Mouse (Mus musculus) adrenal gland, postnatal 4 days (tissue): ENCODE results near the gene Zbtb40. TPM values are rescaled to one million over a fixed set of nuclear protein-coding genes. Genes with fewer than 3 reads are reported as not detected.
A peak's percentile ranks its signal among the peaks of the same experiment; 100 is the strongest.

Experiments used
- DNase-seq, 2 experiments: peaks; one replicate each; pipeline ENCODE4 v3.0.0; 2021 to 2022; ENCODE audit warnings: low spot score in 2 of 2, mixed read lengths in 2 of 2
- total RNA-seq, 2 experiments: library from RNA; stranded (reverse); gene quantifications; 2 replicates each; pipeline ENCODE4 v1.2.3; 2021

Gene Zbtb40
- total RNA-seq, 2 experiments from 2014 or later: 6.6 to 9.9 TPM

GRCm38 (mm10) chr4:137033115-137033887 is 15.3 kb downstream of the Zbtb40 start:
- DNase-seq: no peak

GRCm38 (mm10) chr4:137032456-137032855 is 16.1 kb downstream of the Zbtb40 start:
- DNase-seq: no peak

- no peak for DNase-seq
These were observed 17.3 kb downstream of the Zbtb40 start for GRCm38 (mm10) chr4:137031319-137031718.

GRCm38 (mm10) chr4:137029348-137029747 is 19.3 kb downstream of the Zbtb40 start:
- DNase-seq: no peak

GRCm38 (mm10) chr4:137027051-137027450 is 21.6 kb downstream of the Zbtb40 start:
- DNase-seq: no peak

- no peak for DNase-seq
These were observed 23.0 kb downstream of the Zbtb40 start for GRCm38 (mm10) chr4:137025570-137025969.

GRCm38 (mm10) chr4:137025133-137025532 is 23.5 kb downstream of the Zbtb40 start:
- no peak for DNase-seq

- no peak for DNase-seq
These were observed 28.5 kb downstream of the Zbtb40 start for GRCm38 (mm10) chr4:137020065-137020464.

- no peak for DNase-seq
These were observed 32.7 kb downstream of the Zbtb40 start for GRCm38 (mm10) chr4:137015934-137016333.

- no peak for DNase-seq
These were observed 33.1 kb downstream of the Zbtb40 start for GRCm38 (mm10) chr4:137015476-137015856.

- DNase-seq: no peak
These were observed 33.7 kb downstream of the Zbtb40 start for GRCm38 (mm10) chr4:137014654-137015475.

GRCm38 (mm10) chr4:137014124-137014523 is 34.5 kb downstream of the Zbtb40 start:
- DNase-seq: no peak

GRCm38 (mm10) chr4:137006966-137007365 is 41.6 kb downstream of the Zbtb40 start:
- no peak for DNase-seq

- no peak for DNase-seq
These were observed 46.8 kb downstream of the Zbtb40 start for GRCm38 (mm10) chr4:137001825-137002224.

- DNase-seq: no peak
These were observed 47.6 kb downstream of the Zbtb40 start for GRCm38 (mm10) chr4:137001020-137001419.

GRCm38 (mm10) chr4:136998371-136998770 is 50.2 kb downstream of the Zbtb40 start:
- DNase-seq: no peak

GRCm38 (mm10) chr4:136997723-136998345 is 50.8 kb downstream of the Zbtb40 start:
- DNase-seq: no peak

GRCm38 (mm10) chr4:136996933-136997332 is 51.7 kb downstream of the Zbtb40 start:
- DNase-seq: no peak

GRCm38 (mm10) chr4:136995361-136995760 is 53.2 kb downstream of the Zbtb40 start:
- no peak for DNase-seq

GRCm38 (mm10) chr4:136981993-136982695 is 66.5 kb downstream of the Zbtb40 start:
- no peak for DNase-seq

GRCm38 (mm10) chr4:136981347-136981746 is 67.3 kb downstream of the Zbtb40 start:
- DNase-seq: peak in 1 of 2 experiments; percentile 46
